Mouse (Mus musculus): ENCODE measurements around the gene Add2.
A peak's percentile ranks its signal among the peaks of the same experiment; 100 is the strongest.
"Not testable (repeated sequence)": the region's sequence is repeated elsewhere in the genome, so short reads cannot be mapped to it uniquely, and the experiment has no call there.

The Add2 gene

DNA sequence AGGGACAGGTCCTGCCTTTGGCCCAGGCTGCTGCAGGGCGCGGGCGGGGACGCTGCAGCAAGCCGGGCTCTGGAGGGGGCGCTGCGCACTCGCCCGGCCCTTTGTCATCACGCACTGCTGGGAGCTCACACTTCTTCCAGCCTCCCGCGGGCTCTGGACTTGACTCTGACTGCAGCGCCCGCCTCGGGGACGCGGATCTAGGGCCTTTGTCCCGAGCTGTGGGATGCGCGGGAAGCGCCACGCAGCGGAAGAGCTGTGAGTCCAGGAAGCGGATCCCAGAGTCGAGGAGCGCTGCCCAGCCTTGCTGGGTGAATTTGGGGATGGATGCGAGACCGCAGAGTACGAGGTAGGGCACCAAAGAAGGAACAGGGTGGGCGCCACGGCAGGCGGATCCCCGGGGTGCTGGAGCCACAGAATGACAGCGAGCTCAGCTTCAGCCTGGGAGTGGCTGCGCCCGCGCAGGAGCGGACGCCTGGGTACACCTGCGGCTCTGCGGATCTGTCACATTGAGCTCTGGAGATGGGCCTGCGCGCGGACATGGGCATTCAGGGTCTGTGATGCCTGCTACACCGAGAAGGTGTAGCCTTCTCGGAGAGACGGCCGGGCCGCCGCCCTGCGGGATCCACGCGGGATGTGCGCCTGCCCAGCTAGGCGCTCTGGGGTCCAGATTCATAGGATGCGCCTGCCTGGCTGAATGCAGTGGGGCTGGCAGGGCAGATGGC is at the start of gene Add2:
TSS of gene Add2 (plus strand) at position 81 of the 722 bp plus-strand sequence.
- DNase-seq: peak; percentile 87

GRCm38 (mm10) chr6:85978736-85979135 is 49.7 kb upstream of the Add2 start:
- DNase-seq: not testable (repeated sequence)

- DNase-seq: no peak
These were observed 44.1 kb upstream of the Add2 start for GRCm38 (mm10) chr6:85984351-85984750.

DNA sequence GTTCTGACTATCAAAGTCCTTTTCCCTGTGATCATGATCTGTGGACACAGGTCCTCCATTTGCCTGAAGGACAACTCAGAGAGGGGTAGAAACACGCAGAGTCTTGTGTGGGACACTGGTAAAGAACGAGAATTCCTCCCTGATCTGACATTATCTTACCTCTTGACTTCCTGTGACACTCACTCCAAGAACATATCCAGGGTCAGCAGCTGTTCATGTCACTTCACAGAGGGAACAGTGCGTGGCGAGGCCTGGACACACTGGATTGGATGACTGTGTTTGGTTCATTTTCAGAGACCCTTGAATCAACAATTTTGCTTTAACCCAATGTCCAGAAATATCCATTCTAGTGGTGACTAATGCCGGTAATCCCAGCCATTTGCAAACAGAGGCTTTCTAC is 38.9 kb upstream of the Add2 start:
- not testable (repeated sequence) for DNase-seq

DNA sequence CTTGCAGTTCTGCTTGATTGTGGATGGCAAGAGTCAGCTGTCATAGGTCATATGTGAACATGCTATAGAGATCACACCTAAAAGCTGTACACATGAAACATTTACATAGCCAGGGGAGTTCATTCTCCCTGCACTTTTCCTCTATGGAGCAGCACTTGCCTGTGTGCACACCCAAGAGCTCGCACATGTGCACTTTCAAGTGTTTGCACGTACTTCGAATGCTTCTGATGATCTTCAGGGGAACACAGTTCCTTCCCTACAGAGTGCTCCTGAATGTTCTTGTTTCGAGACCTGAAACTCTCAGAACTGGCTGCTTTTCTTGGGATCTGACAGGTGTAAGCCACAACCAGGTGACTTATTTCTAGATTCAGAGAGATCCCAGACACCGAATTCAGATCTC is 37.7 kb upstream of the Add2 start:
- not testable (repeated sequence) for DNase-seq

- no peak for DNase-seq
These were observed 25.0 kb upstream of the Add2 start for GRCm38 (mm10) chr6:86003405-86003925.

GRCm38 (mm10) chr6:86004271-86005148 is 24.0 kb upstream of the Add2 start:
- DNase-seq: peak; percentile 90

GRCm38 (mm10) chr6:86009980-86010379 is 18.5 kb upstream of the Add2 start:
- peak; percentile 67 for DNase-seq

GRCm38 (mm10) chr6:86014812-86015211 is 13.7 kb upstream of the Add2 start:
- DNase-seq: not testable (repeated sequence)

DNA sequence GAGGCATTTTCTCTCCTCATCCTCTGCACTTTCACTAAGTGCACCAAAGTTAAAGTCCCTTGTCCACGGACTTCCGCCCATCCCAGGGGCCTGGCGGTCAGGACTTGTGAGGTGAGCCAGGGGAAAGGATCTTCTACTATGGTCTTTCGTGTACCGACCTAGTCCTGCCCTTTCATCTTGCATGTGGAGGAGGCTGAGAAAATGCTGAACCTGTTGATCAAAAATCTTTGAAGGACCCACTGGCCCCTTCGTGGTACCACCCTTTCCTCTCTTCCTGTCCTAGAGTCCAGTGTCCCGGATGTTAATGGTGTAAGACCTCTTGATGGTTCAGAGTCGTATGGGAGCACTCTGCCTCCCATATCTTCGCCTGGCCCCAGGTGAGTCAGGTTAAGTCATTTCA is 12.6 kb upstream of the Add2 start, which contains the start of gene Figla:
TSS of gene Figla (plus strand) at position 301 of the 400 bp plus-strand sequence.
- no peak for DNase-seq

DNA sequence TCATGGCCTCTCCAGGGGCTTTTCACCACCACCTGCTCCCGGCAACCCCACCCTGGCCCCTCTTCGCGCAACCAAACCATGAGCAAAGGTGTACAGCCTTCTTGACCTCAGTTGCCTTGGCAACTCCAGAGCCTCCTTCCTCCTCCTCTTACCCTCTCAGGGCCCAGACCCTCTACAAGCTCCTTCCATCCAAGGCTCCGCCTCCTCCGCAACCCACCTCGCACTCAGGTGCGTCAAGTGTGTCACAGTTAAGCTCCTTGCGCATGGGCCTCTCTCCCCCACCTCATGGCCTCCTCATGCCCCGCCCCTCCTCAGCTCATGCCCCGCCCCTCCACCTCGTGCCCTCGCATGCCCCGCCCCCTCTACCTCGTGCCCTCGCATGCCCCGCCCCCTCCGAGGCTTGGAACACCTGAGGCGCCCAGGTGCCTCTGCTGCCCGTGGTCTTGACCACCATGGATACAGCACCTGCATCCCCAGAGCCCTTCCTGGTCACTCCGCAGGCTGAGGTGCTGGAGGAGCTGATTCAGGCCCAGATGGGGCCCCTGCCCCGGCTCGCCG is 11.6 kb upstream of the Add2 start:
- DNase-seq: no peak

GRCm38 (mm10) chr6:86019415-86020237 is 8.9 kb upstream of the Add2 start:
- no peak for DNase-seq

DNA sequence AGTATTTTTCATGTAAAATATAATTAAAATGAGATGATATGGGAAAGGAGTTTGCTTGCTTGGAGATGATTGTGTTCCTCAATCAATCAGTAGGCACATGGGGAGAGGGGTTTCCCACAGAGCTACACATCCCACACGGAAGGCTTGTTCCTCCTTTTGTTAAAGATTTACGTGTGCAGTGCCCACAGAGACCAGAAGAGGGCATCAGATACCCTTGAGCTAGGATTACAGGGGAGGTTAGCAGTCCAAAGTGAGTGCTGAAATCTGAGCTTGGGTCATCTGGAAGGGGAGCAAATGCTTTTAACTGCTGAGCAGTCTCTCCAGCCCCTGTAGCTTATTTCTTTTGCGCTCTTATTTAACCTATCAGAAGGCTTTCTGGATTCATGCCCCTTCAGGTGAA is 7.5 kb upstream of the Add2 start:
- DNase-seq: peak; percentile 59

GRCm38 (mm10) chr6:86026632-86027292 is 1.7 kb upstream of the Add2 start:
- no peak for DNase-seq

GRCm38 (mm10) chr6:86028150-86028549 is 331 bp upstream of the Add2 start:
- no peak for DNase-seq

GRCm38 (mm10) chr6:86029323-86029713 is 837 bp downstream of the Add2 start:
- no peak for DNase-seq

- DNase-seq: no peak
These were observed 3.0 kb downstream of the Add2 start for GRCm38 (mm10) chr6:86031527-86031926.

GRCm38 (mm10) chr6:86033635-86034034 is 5.2 kb downstream of the Add2 start:
- DNase-seq: no peak

- no peak for DNase-seq
These were observed 10.4 kb downstream of the Add2 start for GRCm38 (mm10) chr6:86038901-86039300.

GRCm38 (mm10) chr6:86040140-86040539 is 11.7 kb downstream of the Add2 start:
- DNase-seq: no peak

DNA sequence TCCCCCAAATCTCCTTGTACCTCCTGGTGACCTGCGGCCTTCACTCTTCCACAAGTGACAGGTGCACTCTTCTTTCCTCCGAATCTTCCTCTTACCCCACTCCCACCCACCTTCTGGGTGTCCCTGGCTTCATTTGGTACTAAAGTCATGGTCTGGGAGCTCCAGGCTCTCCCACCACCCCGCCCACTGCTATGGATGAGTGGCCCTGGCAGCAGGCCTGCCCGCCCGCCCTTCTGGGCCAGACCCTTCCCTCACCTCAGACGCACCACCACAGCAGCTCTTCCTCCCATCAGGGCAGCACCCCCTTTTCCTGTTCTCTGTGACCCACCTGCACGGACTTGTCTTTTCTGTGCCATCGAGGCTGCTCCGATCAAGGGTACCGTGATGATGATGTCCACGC is 19.0 kb downstream of the Add2 start:
- DNase-seq: no peak

DNA sequence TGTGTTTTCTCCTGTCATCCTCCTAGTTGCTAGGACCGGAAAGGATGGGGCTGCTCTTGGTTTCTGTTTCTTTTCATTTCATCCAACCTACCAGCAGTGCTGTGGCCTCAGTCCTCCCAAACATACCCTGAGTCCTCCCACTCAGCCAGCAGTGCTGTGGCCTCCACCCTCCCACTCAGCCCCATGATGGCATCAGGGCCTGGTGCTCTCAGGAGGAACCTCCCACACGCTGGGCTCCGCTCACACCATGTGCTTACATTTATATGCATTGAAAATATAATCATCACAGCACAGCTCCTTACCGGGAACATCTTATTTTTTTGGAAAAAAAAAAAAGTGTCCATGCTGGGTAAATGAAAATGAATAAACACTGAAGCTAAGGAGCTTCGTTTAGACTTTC is 20.0 kb downstream of the Add2 start:
- no peak for DNase-seq
